Mouse (Mus musculus) heart, embryonic 12.5 days (tissue): Measurements from ENCODE around the gene Slc35d2. TPM values are rescaled to one million over a fixed set of nuclear protein-coding genes. Genes with fewer than 3 reads are reported as not detected.

Experiments used
- ATAC-seq: fragments of 200-750 bp; cut with Nextera tagmentation; 2 replicates; pipeline ENCODE4 v1.8.0; 2017; ENCODE audit warnings: moderate TSS enrichment, moderate library complexity; ENCODE audit not compliant: insufficient number of reproducible peaks, low FRiP score
- H3K27ac ChIP-seq: fragments of 300-500 bp; sonication (generic); 2 replicates; pipeline ENCODE4 v1.5.1; 2016; ENCODE audit warnings: mild to moderate bottlenecking, moderate library complexity; ENCODE audit not compliant: poor library complexity, severe bottlenecking
- H3K27me3 ChIP-seq: fragments of 300-500 bp; sonication (generic); replicated peaks from 2 replicates; pipeline ENCODE4 v1.6.1; 2016; ENCODE audit warnings: mild to moderate bottlenecking, moderate library complexity
- H3K36me3 ChIP-seq: fragments of 300-500 bp; sonication (generic); 2 replicates; pipeline ENCODE4 v1.6.1; 2016; ENCODE audit warnings: mild to moderate bottlenecking, moderate library complexity
- H3K4me1 ChIP-seq: fragments of 300-500 bp; sonication (generic); replicated peaks from 2 replicates; pipeline ENCODE4 v1.6.1; 2016; ENCODE audit warnings: mild to moderate bottlenecking
- H3K4me2 ChIP-seq: fragments of 300-500 bp; sonication (generic); 2 replicates; pipeline ENCODE4 v1.6.1; 2016; ENCODE audit warnings: mild to moderate bottlenecking, moderate library complexity
- H3K4me3 ChIP-seq: fragments of 300-500 bp; sonication (generic); 2 replicates; pipeline ENCODE4 v1.5.1; 2016; ENCODE audit warnings: mild to moderate bottlenecking
- H3K9ac ChIP-seq: fragments of 300-500 bp; sonication (generic); 2 replicates; pipeline ENCODE4 v1.6.1; 2016; ENCODE audit warnings: mild to moderate bottlenecking, moderate library complexity
- H3K9me3 ChIP-seq: fragments of 300-500 bp; sonication (generic); replicated peaks from 2 replicates; pipeline ENCODE4 v1.6.1; 2016; ENCODE audit warnings: mild to moderate bottlenecking, moderate library complexity
- WGBS: fragments of 180-500 bp; shearing (Covaris S2); methylation state at CpG from one replicate; pipeline ENCODE4 v1.1.7; 2016; 5-methylcytosine and 5-hydroxymethylcytosine counted together
- polyA plus RNA-seq: library from polyadenylated mRNA; unstranded; fragments of >200 nt; fragmentation: Nextera tagmentation; extraction: Ambion mirVana; gene quantifications from 2 replicates; pipeline ENCODE4 v1.2.1, GENCODE M21; 2016

Gene Slc35d2
- polyA plus RNA-seq, 1 experiment from 2014 or later, result 9.5 TPM

GRCm38 (mm10) chr13:64153083-64153682, 24.0 kb upstream of the Slc35d2 start, which contains the start of gene Zfp367:
Gene Zfp367 (minus strand): TSS chr13:64153202.
- peak within 1 kb of the TSS; percentile 86 for H3K4me2 ChIP-seq
- no peaks in the 10 kb centered on the region for H3K27me3 ChIP-seq
- peak; percentile 95 for ATAC-seq
- H3K4me3 ChIP-seq, result peak within 1 kb of the TSS; percentile 93
- peaks cover 37% of the 10 kb centered on the region for H3K4me1 ChIP-seq
- no peaks in the 10 kb centered on the region for H3K36me3 ChIP-seq
- no peaks in the 10 kb centered on the region for H3K9me3 ChIP-seq
- 0% methylated on average over 53 of the region's 56 CpGs for WGBS
- H3K9ac ChIP-seq, result peak within 1 kb of the TSS; percentile 94
- peak within 1 kb of the TSS; percentile 94 for H3K27ac ChIP-seq

GRCm38 (mm10) chr13:64152671-64153082, 23.5 kb upstream of the Slc35d2 start:
- H3K9ac ChIP-seq, result peak overlapping the region; percentile 94
- under 1% methylated on average over 61 of the region's 61 CpGs for WGBS
- no peaks in the 10 kb centered on the region for H3K36me3 ChIP-seq
- no peaks in the 10 kb centered on the region for H3K27me3 ChIP-seq
- peak overlapping the region; percentile 86 for H3K4me2 ChIP-seq
- H3K4me3 ChIP-seq, result peak overlapping the region; percentile 93
- peak overlapping the region; percentile 93 for H3K27ac ChIP-seq
- ATAC-seq, result peak; percentile 7; the same call in 1 of the 2 replicates
- H3K9me3 ChIP-seq, result no peaks in the 10 kb centered on the region
- H3K4me1 ChIP-seq, result peaks cover 37% of the 10 kb centered on the region

DNA sequence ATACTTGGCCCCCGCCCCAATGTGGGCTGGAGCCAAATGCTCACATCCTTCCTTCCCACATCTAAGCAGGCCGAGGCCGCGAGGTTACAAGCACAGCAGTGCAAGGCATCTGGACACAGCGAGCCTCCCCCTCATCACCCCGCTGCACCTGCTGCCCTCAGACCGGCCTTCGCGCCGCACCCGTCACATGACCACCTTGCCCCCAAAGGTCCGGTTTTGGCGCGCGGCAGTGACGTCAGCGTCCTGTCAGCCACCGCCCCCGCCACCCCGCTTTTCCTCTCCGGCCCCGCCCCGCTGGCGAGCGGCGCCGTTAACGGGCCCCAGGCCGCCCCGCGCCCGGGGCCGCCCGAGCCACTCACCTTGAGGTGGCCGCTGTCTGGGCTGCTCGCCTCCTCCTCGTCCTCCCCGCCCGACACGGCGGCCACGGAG, 23.1 kb upstream of the Slc35d2 start:
- peak; percentile 43 for ATAC-seq
- Histone ChIP-seq H3K27me3 (no peaks in the 10 kb centered on the region), H3K9me3 (no peaks in the 10 kb centered on the region), H3K9ac (peak overlapping the region; percentile 94), H3K4me3 (peak overlapping the region; percentile 93), H3K36me3 (no peaks in the 10 kb centered on the region), H3K27ac (peak overlapping the region; percentile 93), H3K4me1 (peaks cover 37% of the 10 kb centered on the region), H3K4me2 (peak overlapping the region; percentile 86)
- under 1% methylated on average over 42 of the region's 42 CpGs for whole genome bisulfite sequencing

- Histone ChIP-seq H3K4me1 (peaks cover 33% of the 10 kb centered on the region), H3K36me3 (no peaks in the 10 kb centered on the region), H3K27ac (0 out of 2 replicates have a peak overlapping the region, but pooled peaks have one; percentile 3), H3K27me3 (no peaks in the 10 kb centered on the region), H3K4me2 (peak overlapping the region; percentile 39), H3K4me3 (peak overlapping the region; percentile 3; the same call in 1 of the 2 replicates), H3K9ac (no peak overlapping the region), H3K9me3 (no peaks in the 10 kb centered on the region)
- no peak for ATAC-seq
- 35% methylated on average over 5 of the region's 5 CpGs for WGBS
Observed at GRCm38 (mm10) chr13:64150121-64150520, 21.0 kb upstream of the Slc35d2 start.

- Histone ChIP-seq H3K27ac (peak overlapping the region; percentile 60; the same call in 1 of the 2 replicates), H3K4me2 (peak overlapping the region; percentile 68), H3K9ac (peak overlapping the region; percentile 76), H3K9me3 (no peaks in the 10 kb centered on the region), H3K36me3 (peaks cover 15% of the 10 kb centered on the region), H3K4me3 (peak overlapping the region; percentile 71), H3K27me3 (no peaks in the 10 kb centered on the region), H3K4me1 (0 out of 2 replicates have a peak, but pooled peaks cover 3% of the 10 kb centered on the region)
- ATAC-seq, result peak; percentile 82
- 42% methylated on average over 15 of the region's 15 CpGs for WGBS
Observed at GRCm38 (mm10) chr13:64129616-64130375, 628 bp upstream of the Slc35d2 start.

GRCm38 (mm10) chr13:64126316-64126715, 2.9 kb downstream of the Slc35d2 start:
- no peak overlapping the region for H3K4me2 ChIP-seq
- ATAC-seq, result no peak

DNA sequence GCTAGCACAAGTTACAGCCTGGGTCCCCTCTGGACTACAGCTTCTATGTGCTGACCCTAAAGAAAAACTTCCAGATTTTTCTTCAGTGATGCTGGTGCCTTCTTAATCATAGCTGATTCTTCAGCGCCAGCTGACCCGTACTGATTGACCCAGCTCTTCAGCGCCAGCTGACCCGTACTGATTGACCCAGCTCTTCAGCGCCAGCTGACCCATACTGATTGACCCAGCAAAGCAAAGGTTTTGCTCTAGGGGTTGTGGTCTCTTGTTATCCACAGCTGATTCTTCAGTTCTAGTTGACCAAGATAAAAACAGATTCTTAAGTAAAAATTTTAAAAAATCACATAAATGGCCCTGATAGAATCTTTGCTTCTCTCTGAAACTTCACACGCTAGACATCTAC, 4.3 kb downstream of the Slc35d2 start:
- Histone ChIP-seq H3K27me3 (no peaks in the 10 kb centered on the region), H3K9ac (no peak overlapping the region), H3K4me1 (0 out of 2 replicates have a peak, but pooled peaks cover 3% of the 10 kb centered on the region), H3K27ac (no peak overlapping the region), H3K36me3 (no peaks in the 10 kb centered on the region), H3K4me2 (no peak overlapping the region), H3K4me3 (no peak overlapping the region), H3K9me3 (no peaks in the 10 kb centered on the region)
- no peak for ATAC-seq
- 91% methylated on average over 6 of the region's 6 CpGs for WGBS

More at GRCm38 (mm10) chr13:64126316-64126715, 2.9 kb downstream of the Slc35d2 start:
- H3K27me3 ChIP-seq, result no peaks in the 10 kb centered on the region
- WGBS, result 70% methylated on average over 4 of the region's 4 CpGs
- H3K27ac ChIP-seq, result no peak overlapping the region
- H3K9ac ChIP-seq, result no peak overlapping the region
- no peaks in the 10 kb centered on the region for H3K9me3 ChIP-seq
- no peak overlapping the region for H3K4me3 ChIP-seq
- 0 out of 2 replicates have a peak, but pooled peaks cover 3% of the 10 kb centered on the region for H3K4me1 ChIP-seq
- H3K36me3 ChIP-seq, result no peaks in the 10 kb centered on the region

DNA sequence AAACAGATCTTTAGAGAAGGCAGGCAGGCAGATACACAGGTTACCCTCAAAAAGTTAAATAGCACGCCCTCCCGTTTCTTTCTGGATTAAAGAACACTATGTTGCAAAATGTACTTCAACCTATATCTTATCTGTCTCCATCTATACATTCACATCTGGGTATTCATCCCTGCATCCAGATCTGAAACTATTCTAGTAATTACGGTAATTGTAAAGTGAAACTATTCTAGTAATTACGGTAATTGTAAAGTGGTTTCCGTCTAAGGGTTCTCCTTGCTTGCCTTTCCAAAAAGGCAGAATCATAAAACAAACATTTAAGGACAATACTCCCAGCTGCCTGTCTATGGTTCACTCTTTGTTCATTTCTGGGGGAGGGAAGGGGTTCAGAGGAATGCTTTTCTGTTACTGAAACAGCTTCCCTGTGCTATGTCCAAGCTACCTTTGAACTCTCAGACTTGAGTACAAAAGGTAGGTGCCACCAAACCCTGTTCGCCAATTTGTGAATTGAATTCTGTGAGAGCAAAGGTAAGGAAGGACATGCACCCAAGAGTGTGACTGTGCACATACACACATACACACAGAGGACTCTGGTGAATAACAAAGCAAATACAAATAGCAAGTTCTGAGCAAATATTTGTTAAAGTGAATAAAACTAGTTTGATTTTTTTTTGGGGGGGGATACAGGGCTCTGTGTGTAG, 5.5 kb downstream of the Slc35d2 start:
- H3K27me3 ChIP-seq, result no peaks in the 10 kb centered on the region
- no peak overlapping the region for H3K27ac ChIP-seq
- no peaks in the 10 kb centered on the region for H3K9me3 ChIP-seq
- H3K4me1 ChIP-seq, result no peaks in the 10 kb centered on the region
- H3K4me3 ChIP-seq, result no peak overlapping the region
- 26% methylated on average over 6 of the region's 6 CpGs for WGBS
- H3K36me3 ChIP-seq, result no peaks in the 10 kb centered on the region
- no peak for ATAC-seq
- no peak overlapping the region for H3K9ac ChIP-seq
- H3K4me2 ChIP-seq, result no peak overlapping the region

- H3K36me3 ChIP-seq, result no peaks in the 10 kb centered on the region
- H3K9ac ChIP-seq, result no peak overlapping the region
- H3K27ac ChIP-seq, result no peak overlapping the region
- no peak for ATAC-seq
- H3K27me3 ChIP-seq, result no peaks in the 10 kb centered on the region
- H3K9me3 ChIP-seq, result no peaks in the 10 kb centered on the region
- WGBS, result 63% methylated on average over 4 of the region's 4 CpGs
- no peaks in the 10 kb centered on the region for H3K4me1 ChIP-seq
- no peak overlapping the region for H3K4me3 ChIP-seq
- H3K4me2 ChIP-seq, result no peak overlapping the region
Observed at GRCm38 (mm10) chr13:64120760-64121159, 8.4 kb downstream of the Slc35d2 start.

- no peak overlapping the region for H3K27ac ChIP-seq
- ATAC-seq, result no peak
- H3K36me3 ChIP-seq, result no peaks in the 10 kb centered on the region
Observed at GRCm38 (mm10) chr13:64117442-64117841, 11.7 kb downstream of the Slc35d2 start.

DNA sequence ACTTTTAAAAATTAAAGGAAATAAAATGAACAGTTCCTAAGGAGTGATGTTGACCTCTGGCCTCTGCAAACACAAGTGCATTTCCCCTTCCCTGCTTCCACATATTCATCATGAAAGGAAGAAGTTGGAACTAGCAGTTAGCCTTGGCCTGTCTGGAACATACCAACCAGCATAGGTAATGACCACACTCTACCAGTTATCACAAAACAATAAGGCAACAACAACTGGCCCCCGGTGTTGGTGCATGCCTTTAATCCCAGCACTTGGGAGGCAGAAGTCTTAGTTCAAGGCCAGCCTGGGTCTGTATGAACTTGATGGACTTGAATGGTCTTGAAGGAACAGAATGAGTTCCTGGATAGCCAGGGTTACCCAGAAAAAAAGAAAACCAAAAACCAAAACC, 18.7 kb downstream of the Slc35d2 start:
- peaks cover 7% of the 10 kb centered on the region; the same call in 1 of the 2 replicates for H3K4me1 ChIP-seq
- no peak overlapping the region for H3K4me2 ChIP-seq
- H3K9me3 ChIP-seq, result no peaks in the 10 kb centered on the region
- WGBS, result 82% methylated on average over 1 of the region's 1 CpGs
- H3K27me3 ChIP-seq, result no peaks in the 10 kb centered on the region
- H3K4me3 ChIP-seq, result no peak overlapping the region
- H3K36me3 ChIP-seq, result 0 out of 2 replicates have a peak, but pooled peaks cover 3% of the 10 kb centered on the region
- H3K27ac ChIP-seq, result no peak overlapping the region
- no peak for ATAC-seq
- no peak overlapping the region for H3K9ac ChIP-seq

More at GRCm38 (mm10) chr13:64117442-64117841, 11.7 kb downstream of the Slc35d2 start:
- Histone ChIP-seq H3K9ac (no peak overlapping the region), H3K4me3 (no peak overlapping the region), H3K4me2 (no peak overlapping the region), H3K9me3 (no peaks in the 10 kb centered on the region), H3K4me1 (no peaks in the 10 kb centered on the region), H3K27me3 (no peaks in the 10 kb centered on the region)
- whole genome bisulfite sequencing, result 57% methylated on average over 2 of the region's 2 CpGs
